Mouse (Mus musculus) ES-Bruce4 (cell line): ENCODE data around the gene Loxl3.

Source experiments
- CTCF ChIP-seq: IDR thresholded peaks from one replicate; pipeline ENCODE4 v1.8.1; 2011; ENCODE audit warnings: low read depth, low read length
- EP300 ChIP-seq: IDR thresholded peaks from 2 replicates; pipeline ENCODE4 v1.6.1; 2011; ENCODE audit warnings: low read depth, low read length; ENCODE audit not compliant: insufficient read depth
- POLR2A ChIP-seq: IDR thresholded peaks from one replicate; pipeline ENCODE4 v1.8.1; 2011; ENCODE audit warnings: low read length; ENCODE audit not compliant: insufficient read depth

- TF ChIP-seq POLR2A (no peak), CTCF (no peak), EP300 (no peak)
Observed at GRCm38 (mm10) chr6:83087926-83088260, 53.9 kb downstream of the Loxl3 start.
